Mouse (Mus musculus) G1E (cell line): ENCODE data around the gene Tbc1d10b. TPM values are rescaled to one million over a fixed set of nuclear protein-coding genes. Genes with fewer than 3 reads are reported as not detected.
"Not testable (repeated sequence)": the region's sequence is repeated elsewhere in the genome, so short reads cannot be mapped to it uniquely, and the experiment has no call there.

Experiments
- ATAC-seq: 2 replicates; pipeline ENCODE4 v1.8.0; 2016; ENCODE audit warnings: mild to moderate bottlenecking; ENCODE audit not compliant: insufficient number of reproducible peaks, poor library complexity, low FRiP score, severe bottlenecking; ENCODE audit errors: extremely low read depth
- DNase-seq: peaks from one replicate; pipeline ENCODE4 v3.0.0; 2012; ENCODE audit warnings: low spot score
- H3K27me3 ChIP-seq: 2 replicates; pipeline ENCODE4 v1.6.1; 2012; ENCODE audit warnings: mild to moderate bottlenecking, low read length, inconsistent platforms; ENCODE audit not compliant: insufficient read depth
- H3K36me3 ChIP-seq: replicated peaks from 2 replicates; pipeline ENCODE3; 2012; ENCODE audit warnings: mild to moderate bottlenecking, inconsistent platforms
- H3K4me1 ChIP-seq: 2 replicates; pipeline ENCODE4 v1.6.1; 2012; ENCODE audit warnings: low read depth, low read length, inconsistent platforms, mixed read lengths; ENCODE audit not compliant: insufficient read depth
- H3K4me3 ChIP-seq: 2 replicates; pipeline ENCODE4 v1.5.1; 2012; ENCODE audit warnings: low read depth, mild to moderate bottlenecking, inconsistent platforms, low read length, moderate library complexity, mixed read lengths
- H3K9me3 ChIP-seq: replicated peaks from 2 replicates; pipeline ENCODE4 v1.6.1; 2012; ENCODE audit warnings: inconsistent platforms
- CTCF ChIP-seq: IDR thresholded peaks from 2 replicates; pipeline ENCODE4 v1.5.1; 2012; ENCODE audit warnings: low read depth, low read length, inconsistent platforms, mixed read lengths
- GATA1 ChIP-seq: IDR thresholded peaks from 2 replicates; pipeline ENCODE4 v1.6.1; 2012; ENCODE audit warnings: borderline replicate concordance, low read length, inconsistent platforms, mixed read lengths
- GATA2 ChIP-seq: IDR thresholded peaks from 2 replicates; pipeline ENCODE4 v1.6.1; 2012; ENCODE audit warnings: low read depth, low read length, inconsistent platforms, borderline replicate concordance
- POLR2AphosphoS5 ChIP-seq: IDR thresholded peaks from 2 replicates; pipeline ENCODE4 v1.6.1; 2012; ENCODE audit warnings: low read depth, low read length, inconsistent platforms; ENCODE audit not compliant: insufficient replicate concordance
- TAL1 ChIP-seq: conservative IDR thresholded peaks from 2 replicates; pipeline ENCODE4 v1.6.1; 2012; ENCODE audit warnings: low read depth, low read length, inconsistent platforms, mixed read lengths
- polyA plus RNA-seq: library from polyadenylated mRNA; stranded (reverse); fragments of >175 nt; gene quantifications from 2 replicates; pipeline ENCODE4 v1.2.3, GENCODE M21; 2012
- total RNA-seq, 2 experiments: library from RNA; stranded (forward) in 1 of 2; stranded (reverse) in 1 of 2; fragments of 200-1000 nt in 1 of 2; fragments of >200 nt in 1 of 2; fragmentation: Nextera tagmentation in 1 of 2; gene quantifications; 2 replicates each; pipeline ENCODE4 v1.2.3; 2014 to 2017

Gene Tbc1d10b
- total and polyA plus RNA-seq, 3 experiments: 26.7 to 74.1 (median 40.1) TPM

- ATAC-seq (no peak), DNase-seq (no peak)
- TF ChIP-seq TAL1 (no peak), POLR2AphosphoS5 (no peak), GATA2 (no peak), CTCF (peak; percentile 56; the same call in 1 of the 2 replicates), GATA1 (no peak)
- Histone ChIP-seq H3K27me3 (no peaks in the 10 kb centered on the region), H3K4me1 (peaks cover 57% of the 10 kb centered on the region), H3K36me3 (peaks cover 77% of the 10 kb centered on the region), H3K4me3 (no peak overlapping the region), H3K9me3 (no peaks in the 10 kb centered on the region)
Observed at GRCm38 (mm10) chr7:127252414-127252813, 44.1 kb upstream of the Tbc1d10b start.

DNA sequence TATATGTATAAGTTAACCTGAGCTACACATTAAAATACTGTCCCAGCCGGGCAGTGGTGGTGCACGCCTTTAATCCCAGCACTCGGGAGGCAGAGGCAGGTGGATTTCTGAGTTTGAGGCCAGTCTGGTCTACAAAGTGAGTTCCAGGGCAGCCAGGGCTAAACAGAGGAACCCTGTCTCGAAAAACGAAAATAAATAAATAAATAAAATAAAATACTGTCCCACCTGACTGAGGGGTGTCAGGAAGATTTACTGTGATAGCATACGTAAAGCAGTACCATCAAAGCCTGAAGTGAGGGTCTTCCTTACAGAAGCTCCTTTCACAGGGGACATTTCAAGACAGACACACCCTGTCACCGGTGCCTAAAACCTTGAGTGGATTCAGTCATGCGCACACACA, 42.2 kb upstream of the Tbc1d10b start:
- H3K36me3 ChIP-seq: peaks cover 77% of the 10 kb centered on the region
- not testable (repeated sequence) for H3K9me3 ChIP-seq, ATAC-seq, H3K27me3 ChIP-seq, H3K4me3 ChIP-seq, DNase-seq
- peaks cover 63% of the 10 kb centered on the region for H3K4me1 ChIP-seq

- Histone ChIP-seq H3K27me3 (no peaks in the 10 kb centered on the region), H3K4me1 (peaks cover 48% of the 10 kb centered on the region), H3K9me3 (no peaks in the 10 kb centered on the region), H3K4me3 (peak overlapping the region; percentile 79), H3K36me3 (peaks cover 46% of the 10 kb centered on the region)
- no peak for TF ChIP-seq CTCF
- no peak for TF ChIP-seq GATA2
- no peak for TF ChIP-seq TAL1
- TF ChIP-seq GATA1: no peak
- TF ChIP-seq POLR2AphosphoS5: no peak
- ATAC-seq (0 out of 2 replicates have a peak, but pooled peaks have one; percentile 16), DNase-seq (peak; percentile 50)
Observed at GRCm38 (mm10) chr7:127244658-127245510, 36.6 kb upstream of the Tbc1d10b start.

DNA sequence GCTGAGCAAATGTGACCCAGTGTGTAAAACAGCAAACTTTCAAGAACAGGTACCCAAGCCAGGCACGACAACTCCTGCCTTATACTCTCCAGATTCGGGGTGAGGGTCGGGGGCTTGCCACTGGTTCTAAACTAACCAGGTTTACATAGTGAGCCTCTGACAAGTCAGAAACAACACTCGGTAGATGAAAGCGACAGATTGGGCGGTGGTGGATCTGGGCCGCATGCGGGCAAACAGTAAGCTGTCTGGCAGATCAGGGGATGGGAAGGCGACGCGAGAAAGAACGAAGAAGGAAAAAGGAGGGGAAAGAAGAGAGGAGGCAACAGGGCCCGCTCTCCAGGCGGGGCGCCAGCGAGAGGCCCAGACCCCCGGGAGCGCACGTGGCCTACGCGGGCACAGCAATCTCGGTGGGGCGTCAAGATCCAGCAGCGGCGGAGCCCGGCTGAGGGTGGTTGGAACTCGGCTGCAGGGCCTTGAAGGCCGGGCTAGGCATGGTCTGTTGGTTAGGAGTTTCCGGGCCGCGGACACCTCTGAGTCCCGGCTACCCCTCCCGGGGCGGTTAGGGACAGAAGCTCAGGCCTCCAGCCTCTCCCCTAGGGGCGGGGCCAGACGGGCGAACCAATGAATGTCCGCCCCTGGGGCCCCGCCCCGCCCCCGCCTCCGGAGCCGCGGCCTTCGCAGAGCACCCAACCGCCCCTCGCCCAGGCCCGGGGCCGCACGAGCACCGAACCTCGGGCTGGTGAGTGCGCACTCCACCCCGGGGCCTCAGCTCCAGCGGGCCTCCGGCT, 35.8 kb upstream of the Tbc1d10b start, which contains the start of gene Zfp771:
Gene Zfp771 (plus strand): TSS at position 405 of the 788 bp plus-strand sequence.
- Histone ChIP-seq H3K36me3 (peaks cover 40% of the 10 kb centered on the region), H3K9me3 (no peaks in the 10 kb centered on the region), H3K4me3 (peak within 1 kb of the TSS; percentile 79), H3K4me1 (peaks cover 41% of the 10 kb centered on the region), H3K27me3 (no peaks in the 10 kb centered on the region)
- TF ChIP-seq TAL1: no peak
- TF ChIP-seq GATA2: no peak
- TF ChIP-seq POLR2AphosphoS5: no peak
- TF ChIP-seq CTCF: no peak
- no peak for TF ChIP-seq GATA1
- DNase-seq (peak; percentile 98), ATAC-seq (peak; percentile 78)

- DNase-seq: no peak
- Histone ChIP-seq H3K4me1 (peaks cover 41% of the 10 kb centered on the region), H3K9me3 (no peaks in the 10 kb centered on the region), H3K4me3 (peak overlapping the region; percentile 79; the same call in 1 of the 2 replicates), H3K27me3 (no peaks in the 10 kb centered on the region), H3K36me3 (peaks cover 42% of the 10 kb centered on the region)
- TF ChIP-seq GATA2 (no peak), CTCF (no peak), GATA1 (no peak), TAL1 (no peak), POLR2AphosphoS5 (no peak)
- no peak for ATAC-seq
Observed at GRCm38 (mm10) chr7:127243361-127243867, 35.1 kb upstream of the Tbc1d10b start.

GRCm38 (mm10) chr7:127234777-127235176, 26.5 kb upstream of the Tbc1d10b start:
- Histone ChIP-seq H3K9me3 (no peaks in the 10 kb centered on the region), H3K4me3 (no peak overlapping the region), H3K4me1 (peaks cover 52% of the 10 kb centered on the region), H3K36me3 (peaks cover 65% of the 10 kb centered on the region), H3K27me3 (no peaks in the 10 kb centered on the region)
- TF ChIP-seq GATA1: no peak
- TF ChIP-seq GATA2: no peak
- no peak for TF ChIP-seq TAL1
- no peak for TF ChIP-seq CTCF
- TF ChIP-seq POLR2AphosphoS5: no peak
- ATAC-seq: no peak
- no peak for DNase-seq
